Mouse (Mus musculus) thymus, adult 2 months (tissue): ENCODE measurements at regions not wholly inside any gene's neighbourhood (a gene's known extent, or its start where the extent isn't known, plus 50 kb on each side); places are given as distances from the start of the nearest gene placed in this dataset.

Experiments used
- CTCF ChIP-seq: fragments of 200-500 bp; IDR thresholded peaks from 2 replicates; pipeline ENCODE4 v1.5.1; 2012; ENCODE audit warnings: mild to moderate bottlenecking, control low read depth, low read length, moderate library complexity, borderline replicate concordance; ENCODE audit not compliant: control insufficient read depth, poor library complexity, insufficient read depth; ENCODE audit errors: extremely low read depth
- POLR2A ChIP-seq: fragments of 200-500 bp; IDR thresholded peaks from 2 replicates; pipeline ENCODE4 v1.6.1; 2012; ENCODE audit warnings: mild to moderate bottlenecking, low read length, control low read depth, moderate library complexity; ENCODE audit not compliant: control insufficient read depth, poor library complexity, insufficient read depth; ENCODE audit errors: extremely low read depth

DNA sequence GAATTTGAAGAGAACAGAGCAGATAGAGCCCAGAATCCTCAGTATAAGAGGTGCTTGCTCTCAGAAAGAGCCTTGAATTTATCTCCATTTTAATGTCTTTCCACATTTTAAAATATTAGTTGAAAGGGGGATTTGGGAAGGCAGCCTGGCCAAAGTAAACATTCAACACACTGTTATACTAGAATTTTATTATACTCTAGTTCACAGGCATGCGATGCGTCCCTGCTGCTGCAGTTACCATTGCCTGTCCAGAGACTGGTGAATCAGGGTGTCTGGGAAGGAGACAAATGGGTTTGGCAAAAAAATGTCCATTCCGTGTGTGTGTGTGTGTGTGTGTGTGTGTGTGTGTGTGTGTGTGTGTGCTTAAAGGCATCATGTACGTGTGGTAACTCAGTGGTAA is 675.1 kb upstream of the Sox9 start:
- TF ChIP-seq POLR2A (no peak), CTCF (no peak)
